Mouse (Mus musculus): ENCODE data around the gene Tst. TPM values are rescaled to one million over a fixed set of nuclear protein-coding genes. Genes with fewer than 3 reads are reported as not detected.

Gene Tst
- polyA plus RNA-seq, 1 experiment from 2014 or later = 8.3 TPM

GRCm38 (mm10) chr15:78369641-78370040 is 36.1 kb downstream of the Tst start:
- no peak overlapping the region for H3K4me3 ChIP-seq (ENCODE audit: low read depth, low read length)
- H3K27me3 ChIP-seq (ENCODE audit: control insufficient read depth, insufficient read depth, low read length) = no peaks in the 10 kb centered on the region; the same call in 1 of the 2 replicates
- DNase-seq (ENCODE audit: low spot score, missing footprints) = no peak
- no peaks in the 10 kb centered on the region for H3K9me3 ChIP-seq (ENCODE audit: control insufficient read depth, low read length)
- no peaks in the 10 kb centered on the region for H3K4me1 ChIP-seq (ENCODE audit: control insufficient read depth, insufficient read depth, low read length)
- no peak overlapping the region for H3K4me2 ChIP-seq
- H3K36me3 ChIP-seq (ENCODE audit: control insufficient read depth, insufficient read depth, low read length) = no peaks in the 10 kb centered on the region
- H3K9ac ChIP-seq (ENCODE audit: low read length) = no peak overlapping the region
- 60% methylated on average over 1 of the region's 1 CpGs for WGBS
- no peak for ATAC-seq (ENCODE audit: low FRiP score)
- no peak overlapping the region for H3K27ac ChIP-seq (ENCODE audit: low read depth, low read length)

GRCm38 (mm10) chr15:78368926-78369346 is 36.8 kb downstream of the Tst start:
- Histone ChIP-seq H3K4me3 (ENCODE audit: low read depth, low read length) (no peak overlapping the region), H3K27ac (ENCODE audit: low read depth, low read length) (no peak overlapping the region), H3K36me3 (ENCODE audit: control insufficient read depth, insufficient read depth, low read length) (no peaks in the 10 kb centered on the region), H3K9ac (ENCODE audit: low read length) (no peak overlapping the region), H3K4me2 (no peak overlapping the region), H3K27me3 (ENCODE audit: control insufficient read depth, insufficient read depth, low read length) (no peaks in the 10 kb centered on the region; the same call in 1 of the 2 replicates), H3K4me1 (ENCODE audit: control insufficient read depth, insufficient read depth, low read length) (no peaks in the 10 kb centered on the region), H3K9me3 (ENCODE audit: control insufficient read depth, low read length) (no peaks in the 10 kb centered on the region)
- ATAC-seq (ENCODE audit: low FRiP score) = no peak
- peak; percentile 93 for DNase-seq (ENCODE audit: low spot score, missing footprints)
- WGBS = 13% methylated on average over 8 of the region's 8 CpGs

- 75% methylated on average over 3 of the region's 3 CpGs for WGBS
- Histone ChIP-seq H3K9ac (ENCODE audit: low read length) (no peak overlapping the region), H3K4me1 (ENCODE audit: control insufficient read depth, insufficient read depth, low read length) (no peaks in the 10 kb centered on the region), H3K27me3 (ENCODE audit: control insufficient read depth, insufficient read depth, low read length) (no peaks in the 10 kb centered on the region; the same call in 1 of the 2 replicates), H3K9me3 (ENCODE audit: control insufficient read depth, low read length) (no peaks in the 10 kb centered on the region), H3K27ac (ENCODE audit: low read depth, low read length) (no peak overlapping the region), H3K4me2 (no peak overlapping the region), H3K36me3 (ENCODE audit: control insufficient read depth, insufficient read depth, low read length) (no peaks in the 10 kb centered on the region), H3K4me3 (ENCODE audit: low read depth, low read length) (no peak overlapping the region)
- ATAC-seq (ENCODE audit: low FRiP score) = no peak
- DNase-seq (ENCODE audit: low spot score, missing footprints) = no peak
These were observed 37.9 kb downstream of the Tst start for GRCm38 (mm10) chr15:78367811-78368210.

GRCm38 (mm10) chr15:78366875-78367274 is 38.8 kb downstream of the Tst start:
- DNase-seq (ENCODE audit: low spot score, missing footprints) = no peak
- no peak overlapping the region for H3K4me2 ChIP-seq
- H3K27me3 ChIP-seq (ENCODE audit: control insufficient read depth, insufficient read depth, low read length) = no peaks in the 10 kb centered on the region; the same call in 1 of the 2 replicates
- H3K4me3 ChIP-seq (ENCODE audit: low read depth, low read length) = no peak overlapping the region
- H3K36me3 ChIP-seq (ENCODE audit: control insufficient read depth, insufficient read depth, low read length) = no peaks in the 10 kb centered on the region
- H3K4me1 ChIP-seq (ENCODE audit: control insufficient read depth, insufficient read depth, low read length) = no peaks in the 10 kb centered on the region
- ATAC-seq (ENCODE audit: low FRiP score) = no peak
- H3K9ac ChIP-seq (ENCODE audit: low read length) = no peak overlapping the region
- no peaks in the 10 kb centered on the region for H3K9me3 ChIP-seq (ENCODE audit: control insufficient read depth, low read length)
- WGBS = 89% methylated on average over 8 of the region's 8 CpGs
- H3K27ac ChIP-seq (ENCODE audit: low read depth, low read length) = no peak overlapping the region

- 87% methylated on average over 2 of the region's 2 CpGs for WGBS
- DNase-seq (ENCODE audit: low spot score, missing footprints) (no peak), ATAC-seq (ENCODE audit: low FRiP score) (no peak)
- Histone ChIP-seq H3K4me3 (ENCODE audit: low read depth, low read length) (no peak overlapping the region), H3K9me3 (ENCODE audit: control insufficient read depth, low read length) (no peaks in the 10 kb centered on the region), H3K4me1 (ENCODE audit: control insufficient read depth, insufficient read depth, low read length) (no peaks in the 10 kb centered on the region), H3K27ac (ENCODE audit: low read depth, low read length) (no peak overlapping the region), H3K27me3 (ENCODE audit: control insufficient read depth, insufficient read depth, low read length) (no peaks in the 10 kb centered on the region; the same call in 1 of the 2 replicates), H3K9ac (ENCODE audit: low read length) (no peak overlapping the region), H3K36me3 (ENCODE audit: control insufficient read depth, insufficient read depth, low read length) (no peaks in the 10 kb centered on the region), H3K4me2 (no peak overlapping the region)
These were observed 39.8 kb downstream of the Tst start for GRCm38 (mm10) chr15:78365916-78366315.

- no peak for DNase-seq (ENCODE audit: low spot score, missing footprints)
- H3K27ac ChIP-seq (ENCODE audit: low read depth, low read length) = no peak overlapping the region
- no peak overlapping the region for H3K4me3 ChIP-seq (ENCODE audit: low read depth, low read length)
- no peak overlapping the region for H3K9ac ChIP-seq (ENCODE audit: low read length)
- no peaks in the 10 kb centered on the region for H3K36me3 ChIP-seq (ENCODE audit: control insufficient read depth, insufficient read depth, low read length)
- no peak overlapping the region for H3K4me2 ChIP-seq
- no peaks in the 10 kb centered on the region for H3K27me3 ChIP-seq (ENCODE audit: control insufficient read depth, insufficient read depth, low read length)
- no peaks in the 10 kb centered on the region for H3K9me3 ChIP-seq (ENCODE audit: control insufficient read depth, low read length)
- no peak for ATAC-seq (ENCODE audit: low FRiP score)
- 87% methylated on average over 5 of the region's 5 CpGs for WGBS
- H3K4me1 ChIP-seq (ENCODE audit: control insufficient read depth, insufficient read depth, low read length) = no peaks in the 10 kb centered on the region
These were observed 50.2 kb downstream of the Tst start for GRCm38 (mm10) chr15:78355548-78355947.

GRCm38 (mm10) chr15:78354958-78355357 is 50.7 kb downstream of the Tst start:
- Histone ChIP-seq H3K9me3 (ENCODE audit: control insufficient read depth, low read length) (no peaks in the 10 kb centered on the region), H3K27ac (ENCODE audit: low read depth, low read length) (no peak overlapping the region), H3K27me3 (ENCODE audit: control insufficient read depth, insufficient read depth, low read length) (no peaks in the 10 kb centered on the region), H3K4me1 (ENCODE audit: control insufficient read depth, insufficient read depth, low read length) (no peaks in the 10 kb centered on the region), H3K36me3 (ENCODE audit: control insufficient read depth, insufficient read depth, low read length) (no peaks in the 10 kb centered on the region), H3K9ac (ENCODE audit: low read length) (no peak overlapping the region), H3K4me2 (no peak overlapping the region), H3K4me3 (ENCODE audit: low read depth, low read length) (no peak overlapping the region)
- WGBS = 8% methylated on average over 1 of the region's 1 CpGs
- ATAC-seq (ENCODE audit: low FRiP score) (no peak), DNase-seq (ENCODE audit: low spot score, missing footprints) (peak; percentile 14)

GRCm38 (mm10) chr15:78351586-78352165 is 54.0 kb downstream of the Tst start:
- Histone ChIP-seq H3K4me2 (no peak overlapping the region), H3K9me3 (ENCODE audit: control insufficient read depth, low read length) (no peaks in the 10 kb centered on the region), H3K4me3 (ENCODE audit: low read depth, low read length) (no peak overlapping the region), H3K36me3 (ENCODE audit: control insufficient read depth, insufficient read depth, low read length) (no peaks in the 10 kb centered on the region), H3K9ac (ENCODE audit: low read length) (no peak overlapping the region), H3K27me3 (ENCODE audit: control insufficient read depth, insufficient read depth, low read length) (no peaks in the 10 kb centered on the region), H3K27ac (ENCODE audit: low read depth, low read length) (no peak overlapping the region), H3K4me1 (ENCODE audit: control insufficient read depth, insufficient read depth, low read length) (no peaks in the 10 kb centered on the region)
- ATAC-seq (ENCODE audit: low FRiP score) = no peak
- 66% methylated on average over 3 of the region's 3 CpGs for WGBS
- DNase-seq (ENCODE audit: low spot score, missing footprints) = peak; percentile 56
